Mouse (Mus musculus) small intestine, adult 2 months (tissue): Measurements from ENCODE around the gene Plekhm3. TPM values are rescaled to one million over a fixed set of nuclear protein-coding genes. Genes with fewer than 3 reads are reported as not detected.

Experiments
- H3K27ac ChIP-seq: fragments of 200-500 bp; 2 replicates; pipeline ENCODE4 v1.5.1; 2012; ENCODE audit warnings: low read depth, low read length, control low read depth, inconsistent platforms; ENCODE audit not compliant: insufficient read depth
- H3K27me3 ChIP-seq: fragments of 200-500 bp; 2 replicates; pipeline ENCODE4 v1.6.1; 2012; ENCODE audit warnings: mild to moderate bottlenecking, moderate library complexity, low read length, inconsistent platforms; ENCODE audit not compliant: control insufficient read depth, insufficient read depth
- H3K36me3 ChIP-seq: fragments of 200-500 bp; 2 replicates; pipeline ENCODE4 v1.6.1; 2012; ENCODE audit warnings: mild to moderate bottlenecking, low read length, control low read depth, inconsistent platforms; ENCODE audit not compliant: control insufficient read depth, insufficient read depth
- H3K4me1 ChIP-seq: fragments of 200-500 bp; 2 replicates; pipeline ENCODE4 v1.6.1; 2012; ENCODE audit warnings: low read length, inconsistent platforms, mixed read lengths; ENCODE audit not compliant: control insufficient read depth, insufficient read depth, insufficient read length
- H3K4me3 ChIP-seq: fragments of 200-500 bp; 2 replicates; pipeline ENCODE4 v1.5.1; 2012; ENCODE audit warnings: low read depth, mild to moderate bottlenecking, control low read depth, inconsistent platforms, low read length, moderate library complexity
- CTCF ChIP-seq: fragments of 200-500 bp; IDR thresholded peaks from 2 replicates; pipeline ENCODE4 v1.5.1; 2012; ENCODE audit warnings: low read depth, mild to moderate bottlenecking, control low read depth, inconsistent platforms, low read length, moderate library complexity, mixed read lengths; ENCODE audit not compliant: insufficient replicate concordance, insufficient read length; ENCODE audit errors: extremely low read depth
- POLR2A ChIP-seq: fragments of 200-500 bp; IDR thresholded peaks from 2 replicates; pipeline ENCODE4 v1.6.1; 2012; ENCODE audit warnings: low read depth, mild to moderate bottlenecking, control low read depth, inconsistent platforms, low read length, moderate library complexity
- WGBS: fragments of 180-500 bp; shearing (Covaris S2); methylation state at CpG from one replicate; pipeline ENCODE4 v1.1.7; 2018; 5-methylcytosine and 5-hydroxymethylcytosine counted together
- polyA plus RNA-seq: library from polyadenylated mRNA; depleted of rRNA; stranded (reverse); fragments of >200 nt; gene quantifications from 2 replicates; pipeline ENCODE4 v1.2.3, GENCODE M21; 2012

The Plekhm3 gene
- polyA plus RNA-seq, 1 experiment = 4.0 TPM

- Histone ChIP-seq H3K27me3 (no peaks in the 10 kb centered on the region), H3K36me3 (no peaks in the 10 kb centered on the region), H3K27ac (no peak overlapping the region), H3K4me1 (no peaks in the 10 kb centered on the region), H3K4me3 (no peak overlapping the region)
- WGBS = 91% methylated on average over 4 of the region's 4 CpGs
- TF ChIP-seq CTCF = no peak
Observed at GRCm38 (mm10) chr1:64929673-64930072, 27.0 kb downstream of the Plekhm3 start.

GRCm38 (mm10) chr1:64928542-64928941 is 28.1 kb downstream of the Plekhm3 start:
- Histone ChIP-seq H3K27me3 (no peaks in the 10 kb centered on the region), H3K36me3 (no peaks in the 10 kb centered on the region), H3K27ac (no peak overlapping the region), H3K4me1 (no peaks in the 10 kb centered on the region), H3K4me3 (no peak overlapping the region)
- TF ChIP-seq POLR2A (no peak), CTCF (no peak)
- 87% methylated on average over 3 of the region's 3 CpGs for WGBS

GRCm38 (mm10) chr1:64927437-64928274 is 29.0 kb downstream of the Plekhm3 start:
- H3K4me1 ChIP-seq = no peaks in the 10 kb centered on the region
- H3K4me3 ChIP-seq = peak overlapping the region; percentile 25
- no peak for TF ChIP-seq POLR2A
- TF ChIP-seq CTCF = no peak
- H3K27ac ChIP-seq = peak overlapping the region; percentile 1; the same call in 1 of the 2 replicates
- H3K36me3 ChIP-seq = no peaks in the 10 kb centered on the region
- no peaks in the 10 kb centered on the region for H3K27me3 ChIP-seq
- 83% methylated on average over 15 of the region's 15 CpGs for WGBS

- WGBS = 84% methylated on average over 3 of the region's 3 CpGs
- TF ChIP-seq POLR2A = no peak
- TF ChIP-seq CTCF = no peak
Observed at GRCm38 (mm10) chr1:64925594-64925993, 31.0 kb downstream of the Plekhm3 start.

GRCm38 (mm10) chr1:64924283-64924682 is 32.3 kb downstream of the Plekhm3 start:
- Histone ChIP-seq H3K4me1 (no peaks in the 10 kb centered on the region), H3K36me3 (peaks cover 5% of the 10 kb centered on the region; the same call in 1 of the 2 replicates), H3K4me3 (no peak overlapping the region), H3K27me3 (no peaks in the 10 kb centered on the region), H3K27ac (no peak overlapping the region)
- no peak for TF ChIP-seq CTCF
- TF ChIP-seq POLR2A = no peak
- WGBS = 90% methylated on average over 12 of the region's 12 CpGs

More at GRCm38 (mm10) chr1:64925594-64925993, 31.0 kb downstream of the Plekhm3 start:
- H3K4me1 ChIP-seq = no peaks in the 10 kb centered on the region
- no peak overlapping the region for H3K4me3 ChIP-seq
- no peaks in the 10 kb centered on the region for H3K27me3 ChIP-seq
- peaks cover 4% of the 10 kb centered on the region; the same call in 1 of the 2 replicates for H3K36me3 ChIP-seq
- no peak overlapping the region for H3K27ac ChIP-seq

- no peaks in the 10 kb centered on the region for H3K27me3 ChIP-seq
- TF ChIP-seq CTCF (no peak), POLR2A (no peak)
- WGBS = 54% methylated on average over 14 of the region's 14 CpGs
- peaks cover 5% of the 10 kb centered on the region; the same call in 1 of the 2 replicates for H3K4me1 ChIP-seq
- peaks cover 5% of the 10 kb centered on the region; the same call in 1 of the 2 replicates for H3K36me3 ChIP-seq
- H3K27ac ChIP-seq = peak overlapping the region; percentile 9; the same call in 1 of the 2 replicates
- no peak overlapping the region for H3K4me3 ChIP-seq
Observed at GRCm38 (mm10) chr1:64918810-64919528, 37.7 kb downstream of the Plekhm3 start.

GRCm38 (mm10) chr1:64917966-64918365 is 38.7 kb downstream of the Plekhm3 start:
- no peaks in the 10 kb centered on the region for H3K27me3 ChIP-seq
- 85% methylated on average over 7 of the region's 7 CpGs for WGBS
- peaks cover 5% of the 10 kb centered on the region; the same call in 1 of the 2 replicates for H3K36me3 ChIP-seq
- H3K27ac ChIP-seq = no peak overlapping the region
- no peak overlapping the region for H3K4me3 ChIP-seq
- TF ChIP-seq CTCF = no peak
- TF ChIP-seq POLR2A = no peak
- H3K4me1 ChIP-seq = peaks cover 5% of the 10 kb centered on the region; the same call in 1 of the 2 replicates
